Mouse (Mus musculus) midbrain, embryonic 10.5 days (tissue): Measurements from ENCODE around the gene Endod1. TPM values are rescaled to one million over a fixed set of nuclear protein-coding genes. Genes with fewer than 3 reads are reported as not detected.

Experiments
- DNase-seq: peaks from one replicate; pipeline ENCODE4 v3.0.0-alpha.2; 2017; ENCODE audit warnings: low spot score
- H3K27ac ChIP-seq: fragments of 300-500 bp; sonication (generic); replicated peaks from 2 replicates; pipeline ENCODE4 v1.5.1; 2016; ENCODE audit warnings: mild to moderate bottlenecking
- H3K27me3 ChIP-seq: fragments of 300-500 bp; sonication (generic); 2 replicates; pipeline ENCODE4 v1.6.1; 2016; ENCODE audit warnings: low read depth, mild to moderate bottlenecking; ENCODE audit not compliant: poor library complexity, severe bottlenecking
- H3K36me3 ChIP-seq: fragments of 300-500 bp; sonication (generic); 2 replicates; pipeline ENCODE4 v1.6.1; 2016; ENCODE audit warnings: mild to moderate bottlenecking, moderate library complexity
- H3K4me1 ChIP-seq: fragments of 300-500 bp; sonication (generic); 2 replicates; pipeline ENCODE4 v1.6.1; 2016
- H3K4me3 ChIP-seq: fragments of 300-500 bp; sonication (generic); 2 replicates; pipeline ENCODE4 v1.5.1; 2016; ENCODE audit warnings: mild to moderate bottlenecking, moderate library complexity
- H3K9me3 ChIP-seq: fragments of 300-500 bp; sonication (generic); replicated peaks from 2 replicates; pipeline ENCODE4 v1.6.1; 2016; ENCODE audit warnings: mild to moderate bottlenecking
- WGBS: fragments of 180-500 bp; shearing (Covaris S2); methylation state at CpG from one replicate; pipeline ENCODE4 v1.1.7; 2016; 5-methylcytosine and 5-hydroxymethylcytosine counted together
- polyA plus RNA-seq: library from polyadenylated mRNA; unstranded; fragments of >200 nt; fragmentation: Nextera tagmentation; extraction: Ambion mirVana; gene quantifications from 2 replicates; pipeline ENCODE4 v1.2.1, GENCODE M21; 2016

Gene Endod1
- 6.6 and 7.8 TPM in 2 replicates for polyA plus RNA-seq

- Histone ChIP-seq H3K36me3 (no peaks in the 10 kb centered on the region), H3K27ac (peak within 1 kb of the TSS; percentile 86), H3K27me3 (peaks cover 22% of the 10 kb centered on the region), H3K4me1 (peaks cover 31% of the 10 kb centered on the region), H3K4me3 (peak within 1 kb of the TSS; percentile 78), H3K9me3 (no peaks in the 10 kb centered on the region)
- peak; percentile 64 for DNase-seq
- WGBS, result 8% methylated on average over 8 of the region's 8 CpGs
Measured at GRCm38 (mm10) chr9:14381353-14382055, at the start of gene Endod1. Gene Endod1 (minus strand): TSS chr9:14381507.

DNA sequence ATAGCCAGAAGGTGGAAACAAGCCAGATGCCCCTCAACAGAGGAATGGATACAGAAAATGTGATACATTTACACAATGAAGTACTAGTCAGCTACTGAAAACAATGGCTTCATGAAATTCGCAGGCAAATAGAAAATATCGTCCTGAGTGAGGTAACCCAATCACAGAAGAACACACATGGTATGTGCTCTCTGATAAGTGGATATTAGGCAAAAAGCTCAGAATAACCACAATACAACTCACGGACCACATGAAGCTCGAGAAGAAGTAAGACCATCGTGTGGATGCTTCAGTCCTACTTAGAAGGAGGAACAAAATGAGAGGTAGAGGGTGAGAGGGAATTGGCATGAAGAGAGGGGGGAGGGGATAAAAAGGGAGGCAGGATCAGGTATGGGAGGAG is 27.8 kb upstream of the Endod1 start:
- Histone ChIP-seq H3K9me3 (no peaks in the 10 kb centered on the region), H3K36me3 (no peaks in the 10 kb centered on the region), H3K4me3 (no peak overlapping the region), H3K4me1 (no peaks in the 10 kb centered on the region), H3K27ac (no peak overlapping the region), H3K27me3 (no peaks in the 10 kb centered on the region)
- DNase-seq, result no peak
- WGBS, result 90% methylated on average over 5 of the region's 5 CpGs

- Histone ChIP-seq H3K36me3 (no peaks in the 10 kb centered on the region), H3K4me3 (no peak overlapping the region), H3K27ac (no peak overlapping the region), H3K9me3 (no peaks in the 10 kb centered on the region), H3K4me1 (no peaks in the 10 kb centered on the region), H3K27me3 (no peaks in the 10 kb centered on the region)
- WGBS, result 78% methylated on average over 4 of the region's 4 CpGs
- DNase-seq, result no peak
Measured at GRCm38 (mm10) chr9:14408044-14408443, 26.7 kb upstream of the Endod1 start.

- no peaks in the 10 kb centered on the region for H3K9me3 ChIP-seq
- H3K27me3 ChIP-seq, result no peaks in the 10 kb centered on the region
- no peaks in the 10 kb centered on the region for H3K36me3 ChIP-seq
- 77% methylated on average over 1 of the region's 1 CpGs for WGBS
- no peaks in the 10 kb centered on the region for H3K4me1 ChIP-seq
- no peak for DNase-seq
- no peak overlapping the region for H3K27ac ChIP-seq
- no peak overlapping the region for H3K4me3 ChIP-seq
Measured at GRCm38 (mm10) chr9:14406056-14406455, 24.7 kb upstream of the Endod1 start.

GRCm38 (mm10) chr9:14402099-14402498 is 20.8 kb upstream of the Endod1 start:
- WGBS, result 91% methylated on average over 1 of the region's 1 CpGs

GRCm38 (mm10) chr9:14400392-14400791 is 19.1 kb upstream of the Endod1 start:
- Histone ChIP-seq H3K36me3 (no peaks in the 10 kb centered on the region), H3K4me3 (no peak overlapping the region), H3K9me3 (no peaks in the 10 kb centered on the region), H3K27ac (no peak overlapping the region), H3K4me1 (no peaks in the 10 kb centered on the region), H3K27me3 (no peaks in the 10 kb centered on the region)
- DNase-seq, result no peak
- 87% methylated on average over 5 of the region's 5 CpGs for WGBS

More at GRCm38 (mm10) chr9:14402099-14402498, 20.8 kb upstream of the Endod1 start:
- Histone ChIP-seq H3K9me3 (no peaks in the 10 kb centered on the region), H3K27ac (no peak overlapping the region), H3K27me3 (no peaks in the 10 kb centered on the region), H3K4me3 (no peak overlapping the region), H3K4me1 (no peaks in the 10 kb centered on the region), H3K36me3 (no peaks in the 10 kb centered on the region)
- DNase-seq, result no peak

DNA sequence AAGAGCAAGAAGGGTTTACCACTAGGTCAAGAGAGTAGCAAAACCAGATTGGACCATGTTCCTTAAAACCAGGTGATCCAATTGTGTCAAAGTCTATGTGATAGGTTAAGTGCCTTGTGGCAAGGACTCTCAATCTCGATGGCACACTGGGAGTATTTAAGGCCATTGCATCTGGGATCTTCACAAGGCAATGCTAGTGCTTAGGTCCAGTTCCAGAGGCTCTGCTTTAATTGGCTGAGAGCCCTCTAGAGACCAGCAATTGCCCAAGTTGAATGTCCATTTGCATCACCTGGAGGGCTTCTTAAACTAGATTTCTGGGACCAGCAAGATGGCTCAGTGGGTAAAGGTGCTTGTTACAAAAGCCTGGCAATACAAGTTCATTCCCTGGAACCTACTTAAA is 17.6 kb upstream of the Endod1 start:
- no peak overlapping the region for H3K4me3 ChIP-seq
- no peaks in the 10 kb centered on the region for H3K9me3 ChIP-seq
- H3K27me3 ChIP-seq, result no peaks in the 10 kb centered on the region
- WGBS, result 80% methylated on average over 1 of the region's 1 CpGs
- no peak overlapping the region for H3K27ac ChIP-seq
- H3K36me3 ChIP-seq, result no peaks in the 10 kb centered on the region
- H3K4me1 ChIP-seq, result no peaks in the 10 kb centered on the region
- no peak for DNase-seq

GRCm38 (mm10) chr9:14398084-14398483 is 16.8 kb upstream of the Endod1 start:
- no peak overlapping the region for H3K4me3 ChIP-seq
- no peaks in the 10 kb centered on the region for H3K36me3 ChIP-seq
- H3K4me1 ChIP-seq, result no peaks in the 10 kb centered on the region
- DNase-seq, result no peak
- no peaks in the 10 kb centered on the region for H3K27me3 ChIP-seq
- no peak overlapping the region for H3K27ac ChIP-seq
- H3K9me3 ChIP-seq, result no peaks in the 10 kb centered on the region
- WGBS, result 61% methylated on average over 1 of the region's 1 CpGs

- no peak overlapping the region for H3K4me3 ChIP-seq
- no peaks in the 10 kb centered on the region for H3K36me3 ChIP-seq
- H3K27ac ChIP-seq, result no peak overlapping the region
- no peak for DNase-seq
- 89% methylated on average over 6 of the region's 6 CpGs for WGBS
- no peaks in the 10 kb centered on the region for H3K27me3 ChIP-seq
- no peaks in the 10 kb centered on the region for H3K9me3 ChIP-seq
- H3K4me1 ChIP-seq, result no peaks in the 10 kb centered on the region
Measured at GRCm38 (mm10) chr9:14397449-14397819, 16.1 kb upstream of the Endod1 start.

DNA sequence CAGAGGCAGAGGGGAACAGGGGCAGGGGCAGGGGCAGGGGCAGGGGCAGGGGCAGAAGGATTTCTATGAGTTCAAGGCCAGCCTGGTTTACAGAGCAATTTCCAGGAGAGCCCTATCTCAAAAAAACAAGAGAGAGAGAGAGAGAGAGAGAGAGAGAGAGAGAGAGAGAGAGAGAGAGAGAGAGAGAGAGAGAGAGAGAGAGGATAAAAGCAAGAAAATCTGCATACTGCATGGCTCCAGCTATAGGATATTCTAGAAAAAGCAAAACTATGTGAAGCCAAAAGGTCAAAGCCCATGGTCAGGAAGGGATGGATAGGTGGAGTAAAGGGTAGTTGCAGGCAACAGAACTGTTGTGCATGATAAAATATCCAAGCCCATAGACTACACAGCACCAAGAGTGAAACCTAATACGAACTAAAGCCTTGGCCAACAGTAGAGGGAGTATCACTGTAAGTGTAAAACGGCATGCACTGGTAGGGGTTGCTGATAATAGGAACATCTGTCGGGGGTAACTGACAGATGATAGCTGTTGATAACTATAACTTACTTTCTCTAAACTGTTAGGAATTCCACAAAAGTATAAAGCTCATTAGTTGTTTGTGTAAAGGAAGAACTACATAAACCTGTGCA is 15.6 kb upstream of the Endod1 start:
- WGBS, result 77% methylated on average over 3 of the region's 3 CpGs
- Histone ChIP-seq H3K9me3 (no peaks in the 10 kb centered on the region), H3K27ac (no peak overlapping the region), H3K36me3 (no peaks in the 10 kb centered on the region), H3K4me3 (no peak overlapping the region), H3K4me1 (no peaks in the 10 kb centered on the region), H3K27me3 (no peaks in the 10 kb centered on the region)
- DNase-seq, result no peak

GRCm38 (mm10) chr9:14396096-14396495 is 14.8 kb upstream of the Endod1 start:
- Histone ChIP-seq H3K4me3 (no peak overlapping the region), H3K27ac (no peak overlapping the region), H3K27me3 (no peaks in the 10 kb centered on the region), H3K36me3 (no peaks in the 10 kb centered on the region), H3K9me3 (no peaks in the 10 kb centered on the region), H3K4me1 (no peaks in the 10 kb centered on the region)
- DNase-seq, result no peak
- 75% methylated on average over 2 of the region's 2 CpGs for WGBS

- Histone ChIP-seq H3K36me3 (no peaks in the 10 kb centered on the region), H3K9me3 (no peaks in the 10 kb centered on the region), H3K4me3 (no peak overlapping the region), H3K4me1 (no peaks in the 10 kb centered on the region), H3K27me3 (no peaks in the 10 kb centered on the region), H3K27ac (no peak overlapping the region)
- no peak for DNase-seq
- WGBS, result 47% methylated on average over 2 of the region's 2 CpGs
Measured at GRCm38 (mm10) chr9:14394956-14395561, 13.8 kb upstream of the Endod1 start.

DNA sequence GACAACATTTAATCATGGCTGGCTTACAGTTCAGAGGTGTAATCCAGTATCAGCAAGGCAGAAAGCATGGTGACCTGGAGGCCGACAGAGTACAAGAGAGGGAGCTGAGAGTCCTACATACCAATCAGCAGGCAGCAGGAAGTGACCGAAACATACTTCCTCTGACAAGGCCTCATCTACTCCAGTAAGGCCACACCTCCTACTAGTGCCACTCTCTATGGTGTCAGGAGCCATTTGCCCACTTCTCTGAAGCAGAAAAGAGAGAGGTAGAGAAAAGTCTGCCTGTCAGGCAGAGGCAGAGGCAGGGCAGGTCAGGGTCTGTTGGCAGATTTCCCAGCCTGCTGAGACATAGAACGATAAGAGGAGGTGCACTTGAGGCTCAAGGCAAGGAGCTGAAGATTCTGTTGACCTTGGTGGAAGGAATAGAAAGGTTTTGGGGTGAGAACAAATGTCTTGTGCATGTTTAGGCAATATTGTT is 10.6 kb upstream of the Endod1 start:
- Histone ChIP-seq H3K9me3 (no peaks in the 10 kb centered on the region), H3K4me3 (no peak overlapping the region), H3K27ac (no peak overlapping the region), H3K4me1 (no peaks in the 10 kb centered on the region), H3K36me3 (no peaks in the 10 kb centered on the region), H3K27me3 (no peaks in the 10 kb centered on the region)
- WGBS, result 91% methylated on average over 3 of the region's 3 CpGs
- no peak for DNase-seq
